Mouse (Mus musculus): ENCODE data around the gene Setd6.

DNA sequence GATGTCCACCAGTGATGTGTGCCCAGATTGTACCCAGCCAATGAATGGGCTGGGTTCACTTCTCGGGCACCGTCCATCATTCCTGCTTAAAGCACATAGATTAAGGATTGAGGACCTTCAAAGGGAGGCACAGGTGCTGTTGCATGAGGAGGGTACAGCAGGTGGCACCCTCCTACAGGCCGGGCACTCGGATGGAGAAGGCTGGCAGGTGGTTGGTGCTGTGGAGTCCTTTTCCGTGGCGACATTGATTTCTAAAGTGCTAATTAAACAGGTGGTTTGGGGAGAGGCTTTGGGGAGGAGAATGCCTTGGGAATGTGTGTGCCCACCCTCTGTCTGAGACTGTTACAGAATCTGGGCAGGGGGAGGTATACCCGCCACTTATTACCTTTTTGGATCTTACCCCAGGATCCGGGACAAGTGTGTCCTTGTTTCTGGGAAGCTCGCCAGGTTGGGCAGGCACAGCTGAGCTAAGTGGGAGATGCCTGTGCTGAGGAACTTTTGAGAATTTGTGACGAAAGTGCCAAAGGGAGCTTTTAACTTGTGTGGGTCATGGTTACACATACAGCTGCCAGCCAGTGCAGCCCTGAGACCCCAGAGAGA is 27.5 kb upstream of the Setd6 start:
- no peak for TF ChIP-seq CTCF (IDR thresholded peaks at IDR 0.05; ENCODE audit: low read depth)
- TF ChIP-seq EP300 (optimal IDR thresholded peaks at IDR 0.05) = no peak

Measured in stomach, postnatal 0 days (tissue).